Mouse (Mus musculus) CH12.LX (cell line): Measurements from ENCODE around the gene Cryga.

ENCODE experiments used
- CTCF ChIP-seq, 2 experiments: IDR thresholded peaks in 1 of 2; conservative IDR thresholded peaks in 1 of 2; 2 replicates each; pipeline ENCODE4 v1.5.1; 2011 to 2012; ENCODE audit warnings: low read depth in 2 of 2, low read length in 2 of 2, improper control_type of control experiment in 1 of 2, inconsistent platforms in 1 of 2, mild to moderate bottlenecking in 1 of 2, moderate library complexity in 1 of 2
- UBTF ChIP-seq: IDR thresholded peaks from 2 replicates; pipeline ENCODE4 v1.6.1; 2012; ENCODE audit warnings: low read depth, mild to moderate bottlenecking, inconsistent platforms, low read length, improper control_type of control experiment, moderate library complexity

GRCm38 (mm10) chr1:65137560-65137959 lies 34.4 kb upstream of the Cryga start:
- no peak for TF ChIP-seq CTCF (conservative IDR thresholded peaks at IDR 0.05 in 1 of 2, IDR thresholded peaks at IDR 0.05 in 1 of 2; ENCODE audit: low read depth in 2 of 2, low read length in 2 of 2)
- TF ChIP-seq UBTF = no peak
